Mouse (Mus musculus) inflammation-experienced regulatory T-cells, adult 6 months (primary cell): ENCODE measurements around the gene Anapc11. TPM values are rescaled to one million over a fixed set of nuclear protein-coding genes. Genes with fewer than 3 reads are reported as not detected.

Experiments
- ATAC-seq: one replicate; pipeline ENCODE4 v1.8.0; 2017
- polyA plus RNA-seq, 3 experiments: library from polyadenylated mRNA; unstranded; fragments of 100-300 nt; shearing (Covaris generic); gene quantifications; one replicate each; pipeline ENCODE4 v1.2.1; 2017

The Anapc11 gene
- polyA plus RNA-seq, 3 experiments from 2014 or later, result 110 to 147 (median 129) TPM

GRCm38 (mm10) chr11:120608241-120609034 is 10.2 kb downstream of the Anapc11 start, which contains the start of gene Npb:
Npb (plus strand) TSS chr11:120608477.
- ATAC-seq, result no peak

GRCm38 (mm10) chr11:120609250-120609649 is 11.0 kb downstream of the Anapc11 start:
- ATAC-seq, result no peak

- ATAC-seq, result no peak
These were observed 12.3 kb downstream of the Anapc11 start for GRCm38 (mm10) chr11:120610477-120611046.

- ATAC-seq, result peak; percentile 57
These were observed 14.5 kb downstream of the Anapc11 start for GRCm38 (mm10) chr11:120612763-120613162.

GRCm38 (mm10) chr11:120613481-120613972 is 15.3 kb downstream of the Anapc11 start:
- no peak for ATAC-seq

GRCm38 (mm10) chr11:120613976-120614375 is 15.8 kb downstream of the Anapc11 start:
- no peak for ATAC-seq

- no peak for ATAC-seq
These were observed 16.9 kb downstream of the Anapc11 start for GRCm38 (mm10) chr11:120615167-120615566.

GRCm38 (mm10) chr11:120615606-120616203 is 17.5 kb downstream of the Anapc11 start:
- no peak for ATAC-seq

GRCm38 (mm10) chr11:120616617-120617294 is 18.5 kb downstream of the Anapc11 start:
- no peak for ATAC-seq

GRCm38 (mm10) chr11:120617519-120618112 is 19.4 kb downstream of the Anapc11 start, which contains the start of gene Pcyt2:
Pcyt2 (minus strand) TSS chr11:120617936.
- ATAC-seq, result peak; percentile 94

GRCm38 (mm10) chr11:120618619-120619535 is 20.7 kb downstream of the Anapc11 start:
- no peak for ATAC-seq

GRCm38 (mm10) chr11:120620195-120620594 is 22.0 kb downstream of the Anapc11 start:
- no peak for ATAC-seq

GRCm38 (mm10) chr11:120622805-120623204 is 24.6 kb downstream of the Anapc11 start:
- ATAC-seq, result no peak

- ATAC-seq, result peak; percentile 30
These were observed 25.9 kb downstream of the Anapc11 start for GRCm38 (mm10) chr11:120623961-120624679.

- ATAC-seq, result peak; percentile 70
These were observed 26.5 kb downstream of the Anapc11 start for GRCm38 (mm10) chr11:120624680-120625111.

GRCm38 (mm10) chr11:120625152-120625775 is 27.0 kb downstream of the Anapc11 start, which contains the start of gene Sirt7:
Sirt7 (minus strand) TSS chr11:120625240.
- no peak for ATAC-seq

GRCm38 (mm10) chr11:120626785-120627467 is 28.7 kb downstream of the Anapc11 start:
- no peak for ATAC-seq

- ATAC-seq, result peak; percentile 43
These were observed 29.5 kb downstream of the Anapc11 start for GRCm38 (mm10) chr11:120627468-120628300.
